Mouse (Mus musculus) midbrain, embryonic 11.5 days (tissue): ENCODE measurements around the gene Atg3. TPM values are rescaled to one million over a fixed set of nuclear protein-coding genes. Genes with fewer than 3 reads are reported as not detected.

Experiments used
- ATAC-seq: fragments of 200-750 bp; cut with Nextera tagmentation; 2 replicates; pipeline ENCODE4 v1.8.0; 2017; ENCODE audit warnings: moderate TSS enrichment, moderate library complexity; ENCODE audit not compliant: low FRiP score
- DNase-seq: peaks from one replicate; pipeline ENCODE4 v3.0.0; 2015; ENCODE audit warnings: low spot score; ENCODE audit errors: missing footprints
- H3K27ac ChIP-seq: fragments of 300-500 bp; sonication (generic); 2 replicates; pipeline ENCODE4 v1.5.1; 2014; ENCODE audit warnings: low read depth, low read length
- H3K27me3 ChIP-seq: fragments of 300-500 bp; sonication (generic); 2 replicates; pipeline ENCODE4 v1.6.1; 2014; ENCODE audit warnings: mild to moderate bottlenecking, low read length, moderate library complexity, mixed read lengths; ENCODE audit not compliant: control insufficient read depth, insufficient read depth
- H3K36me3 ChIP-seq: fragments of 300-500 bp; sonication (generic); 2 replicates; pipeline ENCODE4 v1.6.1; 2014; ENCODE audit warnings: mild to moderate bottlenecking, low read length, moderate library complexity, mixed read lengths; ENCODE audit not compliant: control insufficient read depth, insufficient read depth
- H3K4me1 ChIP-seq: fragments of 300-500 bp; sonication (generic); 2 replicates; pipeline ENCODE4 v1.6.1; 2014; ENCODE audit warnings: low read length; ENCODE audit not compliant: control insufficient read depth, insufficient read depth
- H3K4me2 ChIP-seq: fragments of 300-500 bp; sonication (generic); 2 replicates; pipeline ENCODE4 v1.6.1; 2014; ENCODE audit warnings: mild to moderate bottlenecking, moderate library complexity
- H3K4me3 ChIP-seq: fragments of 300-500 bp; sonication (generic); 2 replicates; pipeline ENCODE4 v1.5.1; 2014; ENCODE audit warnings: low read depth, low read length
- H3K9ac ChIP-seq: fragments of 300-500 bp; sonication (generic); 2 replicates; pipeline ENCODE4 v1.6.1; 2014; ENCODE audit warnings: low read length
- H3K9me3 ChIP-seq: fragments of 300-500 bp; sonication (generic); 2 replicates; pipeline ENCODE4 v1.6.1; 2016; ENCODE audit warnings: low read length; ENCODE audit not compliant: control insufficient read depth
- WGBS: fragments of 180-500 bp; shearing (Covaris S2); extraction: QIAGEN DNeasy Blood & Tissue Kit; methylation state at CpG from one replicate; pipeline ENCODE4 v1.1.7; 2014; 5-methylcytosine and 5-hydroxymethylcytosine counted together
- polyA plus RNA-seq: library from polyadenylated mRNA; unstranded; fragments of >200 nt; fragmentation: Nextera tagmentation; extraction: Ambion mirVana; gene quantifications from 2 replicates; pipeline ENCODE4 v1.2.1, GENCODE M21; 2014

The Atg3 gene
- polyA plus RNA-seq, 1 experiment from 2014 or later, result 41.1 TPM

GRCm38 (mm10) chr16:45192613-45193012, 34.0 kb downstream of the Atg3 start:
- H3K4me1 ChIP-seq, result no peaks in the 10 kb centered on the region
- no peak overlapping the region for H3K9ac ChIP-seq
- no peaks in the 10 kb centered on the region for H3K9me3 ChIP-seq
- no peak overlapping the region for H3K4me2 ChIP-seq
- H3K27ac ChIP-seq, result no peak overlapping the region
- 22% methylated on average over 1 of the region's 1 CpGs for WGBS
- no peaks in the 10 kb centered on the region for H3K36me3 ChIP-seq
- DNase-seq (peak; percentile 98), ATAC-seq (peak; percentile 79)
- no peak overlapping the region for H3K4me3 ChIP-seq
- H3K27me3 ChIP-seq, result no peaks in the 10 kb centered on the region

DNA sequence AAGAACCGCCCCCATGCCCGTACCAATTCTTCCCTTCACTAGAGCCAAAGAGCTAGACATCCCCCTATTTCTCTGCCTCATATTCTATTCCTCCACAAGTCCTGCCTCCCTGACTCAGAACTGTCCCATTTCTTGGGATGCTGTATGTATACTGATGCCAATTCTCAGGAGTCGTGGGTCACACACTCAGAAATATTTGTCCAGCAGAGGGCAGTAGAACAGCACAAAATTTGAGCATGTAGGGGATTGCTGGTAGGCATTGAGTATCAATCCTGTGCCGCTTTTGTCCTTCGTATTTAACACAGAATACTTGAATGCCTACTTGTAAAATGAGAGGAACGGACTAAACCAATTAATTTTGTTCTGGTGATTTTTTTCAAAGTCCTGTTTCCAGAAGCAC, 38.2 kb downstream of the Atg3 start:
- ATAC-seq (peak; percentile 83), DNase-seq (peak; percentile 98)
- no peak overlapping the region for H3K4me3 ChIP-seq
- no peaks in the 10 kb centered on the region for H3K4me1 ChIP-seq
- H3K4me2 ChIP-seq, result no peak overlapping the region
- H3K27me3 ChIP-seq, result no peaks in the 10 kb centered on the region
- no peaks in the 10 kb centered on the region for H3K36me3 ChIP-seq
- no peak overlapping the region for H3K9ac ChIP-seq
- H3K27ac ChIP-seq, result no peak overlapping the region
- no peaks in the 10 kb centered on the region for H3K9me3 ChIP-seq
- 37% methylated on average over 6 of the region's 6 CpGs for whole genome bisulfite sequencing

GRCm38 (mm10) chr16:45201395-45201794, 42.8 kb downstream of the Atg3 start:
- Histone ChIP-seq H3K9me3 (no peaks in the 10 kb centered on the region), H3K27ac (no peak overlapping the region), H3K36me3 (no peaks in the 10 kb centered on the region), H3K4me1 (no peaks in the 10 kb centered on the region), H3K9ac (no peak overlapping the region), H3K4me2 (no peak overlapping the region), H3K27me3 (no peaks in the 10 kb centered on the region), H3K4me3 (no peak overlapping the region)
- WGBS, result 95% methylated on average over 2 of the region's 2 CpGs
- no peak for ATAC-seq
- no peak for DNase-seq

- H3K4me1 ChIP-seq, result no peaks in the 10 kb centered on the region
- 92% methylated on average over 4 of the region's 4 CpGs for WGBS
- H3K27me3 ChIP-seq, result no peaks in the 10 kb centered on the region
- no peak overlapping the region for H3K4me3 ChIP-seq
- DNase-seq (no peak), ATAC-seq (no peak)
- H3K9me3 ChIP-seq, result no peaks in the 10 kb centered on the region
- H3K4me2 ChIP-seq, result no peak overlapping the region
- no peak overlapping the region for H3K9ac ChIP-seq
- H3K36me3 ChIP-seq, result no peaks in the 10 kb centered on the region
- H3K27ac ChIP-seq, result no peak overlapping the region
Observed at GRCm38 (mm10) chr16:45204438-45204837, 45.9 kb downstream of the Atg3 start.

DNA sequence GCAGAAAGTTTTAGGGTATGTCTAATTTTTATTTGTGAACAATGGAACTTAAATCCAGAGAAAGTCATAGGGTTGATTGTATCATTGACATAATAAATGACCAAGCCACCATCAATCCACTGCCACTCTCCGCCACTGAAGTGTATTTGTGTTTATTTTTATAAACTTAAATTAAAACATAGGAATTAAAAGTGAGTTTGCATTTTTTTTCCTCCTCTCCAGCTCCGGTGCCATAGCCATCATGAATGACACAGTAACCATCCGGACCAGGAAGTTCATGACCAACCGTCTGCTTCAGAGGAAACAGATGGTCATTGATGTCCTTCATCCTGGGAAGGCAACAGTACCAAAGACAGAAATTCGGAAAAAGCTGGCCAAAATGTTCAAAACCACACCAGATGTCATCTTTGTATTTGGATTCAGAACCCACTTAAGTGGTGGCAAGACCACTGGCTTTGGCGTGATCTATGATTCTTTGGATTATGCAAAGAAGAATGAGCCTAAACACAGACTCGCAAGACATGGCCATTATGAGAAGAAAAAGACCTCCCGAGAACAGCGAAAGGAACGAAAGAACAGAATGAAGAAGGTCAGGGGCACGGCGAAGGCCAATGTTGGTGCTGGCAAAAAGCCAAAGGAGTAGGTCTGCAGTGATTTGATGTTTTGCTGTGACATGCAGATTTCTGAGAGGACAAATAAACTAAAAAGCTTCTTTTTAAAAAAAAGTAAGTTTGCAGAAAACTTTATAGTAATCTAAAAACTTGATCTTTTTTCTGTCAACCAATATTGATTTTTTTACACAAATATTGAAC, 46.5 kb downstream of the Atg3 start:
- Histone ChIP-seq H3K4me1 (no peaks in the 10 kb centered on the region), H3K36me3 (no peaks in the 10 kb centered on the region), H3K9ac (no peak overlapping the region), H3K27ac (no peak overlapping the region), H3K27me3 (no peaks in the 10 kb centered on the region), H3K4me2 (no peak overlapping the region), H3K4me3 (no peak overlapping the region), H3K9me3 (no peaks in the 10 kb centered on the region)
- WGBS, result 86% methylated on average over 12 of the region's 12 CpGs
- DNase-seq (no peak), ATAC-seq (no peak)

GRCm38 (mm10) chr16:45222016-45222415, 63.4 kb downstream of the Atg3 start:
- Histone ChIP-seq H3K9me3 (no peaks in the 10 kb centered on the region), H3K27ac (no peak overlapping the region), H3K27me3 (no peaks in the 10 kb centered on the region), H3K4me2 (no peak overlapping the region), H3K4me3 (no peak overlapping the region), H3K36me3 (no peaks in the 10 kb centered on the region), H3K4me1 (no peaks in the 10 kb centered on the region), H3K9ac (no peak overlapping the region)
- 76% methylated on average over 2 of the region's 2 CpGs for WGBS
- ATAC-seq, result no peak
- no peak for DNase-seq

DNA sequence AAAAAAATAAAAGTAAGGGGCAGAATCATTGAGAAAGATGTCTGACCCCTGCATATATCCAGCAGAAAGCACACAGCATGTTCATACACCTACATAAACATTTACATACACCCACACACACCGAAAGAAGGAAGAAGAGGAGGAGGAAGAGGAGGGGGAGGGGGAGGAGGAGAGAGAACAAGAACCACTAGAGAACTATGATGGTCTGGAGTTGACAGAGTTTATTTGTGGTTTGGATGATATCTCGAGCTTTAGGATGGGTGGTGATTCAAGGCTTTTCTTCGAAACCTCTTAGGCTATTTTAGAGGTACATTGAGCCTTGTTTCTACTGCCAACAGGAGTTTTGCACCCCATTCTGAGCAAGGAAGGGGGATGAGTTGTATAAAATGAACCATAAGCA, 64.2 kb downstream of the Atg3 start:
- Histone ChIP-seq H3K4me1 (no peaks in the 10 kb centered on the region), H3K36me3 (no peaks in the 10 kb centered on the region), H3K27ac (no peak overlapping the region), H3K9ac (no peak overlapping the region), H3K27me3 (no peaks in the 10 kb centered on the region), H3K4me2 (no peak overlapping the region), H3K9me3 (no peaks in the 10 kb centered on the region), H3K4me3 (no peak overlapping the region)
- ATAC-seq (no peak), DNase-seq (no peak)
- 84% methylated on average over 3 of the region's 3 CpGs for WGBS

GRCm38 (mm10) chr16:45223648-45224388, 65.2 kb downstream of the Atg3 start, which contains the start of gene Btla:
TSS of gene Btla (plus strand) at chr16:45224315.
- no peaks in the 10 kb centered on the region for H3K9me3 ChIP-seq
- no peaks in the 10 kb centered on the region for H3K27me3 ChIP-seq
- no peaks in the 10 kb centered on the region for H3K36me3 ChIP-seq
- no peak within 1 kb of the TSS for H3K27ac ChIP-seq
- no peak within 1 kb of the TSS for H3K4me3 ChIP-seq
- H3K9ac ChIP-seq, result no peak within 1 kb of the TSS
- H3K4me2 ChIP-seq, result no peak within 1 kb of the TSS
- no peak for DNase-seq
- no peaks in the 10 kb centered on the region for H3K4me1 ChIP-seq
- ATAC-seq, result peak; percentile 48; the same call in 1 of the 2 replicates
- 36% methylated on average over 10 of the region's 10 CpGs for WGBS

- Histone ChIP-seq H3K4me1 (no peaks in the 10 kb centered on the region), H3K9me3 (no peaks in the 10 kb centered on the region), H3K27me3 (no peaks in the 10 kb centered on the region), H3K9ac (no peak overlapping the region), H3K27ac (no peak overlapping the region), H3K36me3 (no peaks in the 10 kb centered on the region), H3K4me2 (no peak overlapping the region), H3K4me3 (no peak overlapping the region)
- WGBS, result 64% methylated on average over 4 of the region's 4 CpGs
- ATAC-seq, result no peak
- DNase-seq, result peak; percentile 39
Observed at GRCm38 (mm10) chr16:45224431-45225008, 65.9 kb downstream of the Atg3 start.
